Mouse (Mus musculus): Measurements from ENCODE around the gene Ankef1. TPM values are rescaled to one million over a fixed set of nuclear protein-coding genes. Genes with fewer than 3 reads are reported as not detected.

Gene Ankef1
- not detected for total RNA-seq (2023)

DNA sequence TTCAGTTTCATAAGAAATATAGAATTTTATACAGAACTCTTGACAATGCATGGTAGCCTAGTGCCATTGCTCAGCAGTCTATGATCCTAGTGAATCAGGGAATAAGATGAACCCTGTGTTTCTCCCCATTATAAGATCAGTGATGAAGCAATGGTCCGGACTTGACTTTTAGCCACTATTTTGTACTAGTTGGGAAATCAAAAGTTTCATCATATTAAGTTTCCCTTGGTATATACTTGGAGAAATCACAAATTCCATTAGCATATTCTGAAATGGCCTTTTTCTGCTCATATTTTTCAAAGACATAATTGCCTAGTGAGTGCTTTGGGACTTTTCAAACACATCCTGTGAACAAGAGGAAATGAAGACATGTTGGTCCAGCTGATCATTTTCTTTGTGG is at the start of gene Ankef1:
Gene Ankef1 (plus strand): TSS at position 260 of the 400 bp plus-strand sequence.

Other genes starting within 250 kb of the Ankef1 start
- gene Pak7, start 113.9 kb upstream of the Ankef1 start, total RNA-seq (2023), result not detected
- gene Snap25, start 211.5 kb downstream of the Ankef1 start, total RNA-seq (2023), result not detected